Mouse (Mus musculus) heart, postnatal 0 days (tissue): Measurements from ENCODE around the gene Smim13. TPM values are rescaled to one million over a fixed set of nuclear protein-coding genes. Genes with fewer than 3 reads are reported as not detected.
A peak's percentile ranks its signal among the peaks of the same experiment; 100 is the strongest.

ENCODE experiments used
- ATAC-seq: fragments of 200-750 bp; cut with Nextera tagmentation; 2 replicates; pipeline ENCODE4 v1.8.0; 2017; ENCODE audit warnings: low read depth, moderate number of reproducible peaks, moderate library complexity; ENCODE audit not compliant: insufficient read depth
- DNase-seq: peaks from one replicate; pipeline ENCODE4 v3.0.0-alpha.2; 2016; ENCODE audit warnings: low spot score
- H3K27ac ChIP-seq: fragments of 300-500 bp; sonication (generic); 2 replicates; pipeline ENCODE4 v1.5.1; 2014; ENCODE audit warnings: low read depth, mild to moderate bottlenecking
- H3K27me3 ChIP-seq: fragments of 300-500 bp; sonication (generic); 2 replicates; pipeline ENCODE4 v1.6.1; 2014; ENCODE audit warnings: low read length, mixed read lengths; ENCODE audit not compliant: control insufficient read depth, insufficient read depth
- H3K36me3 ChIP-seq: fragments of 300-500 bp; sonication (generic); replicated peaks from 2 replicates; pipeline ENCODE4 v1.6.1; 2014; ENCODE audit warnings: low read length, mixed read lengths; ENCODE audit not compliant: control insufficient read depth, insufficient read depth
- H3K4me1 ChIP-seq: fragments of 300-500 bp; sonication (generic); 2 replicates; pipeline ENCODE4 v1.6.1; 2014; ENCODE audit warnings: antibody characterized with exemption; ENCODE audit not compliant: control insufficient read depth, insufficient read depth
- H3K4me2 ChIP-seq: fragments of 300-500 bp; sonication (generic); 2 replicates; pipeline ENCODE4 v1.6.1; 2014; ENCODE audit warnings: low read depth, mild to moderate bottlenecking, low read length, moderate library complexity
- H3K4me3 ChIP-seq: fragments of 300-500 bp; sonication (generic); 2 replicates; pipeline ENCODE4 v1.5.1; 2014; ENCODE audit warnings: low read depth, low read length
- H3K9ac ChIP-seq: fragments of 300-500 bp; sonication (generic); replicated peaks from 2 replicates; pipeline ENCODE4 v1.6.1; 2014; ENCODE audit warnings: low read depth, low read length, mixed read lengths
- H3K9me3 ChIP-seq: fragments of 300-500 bp; sonication (generic); replicated peaks from 2 replicates; pipeline ENCODE4 v1.6.1; 2016; ENCODE audit warnings: low read length; ENCODE audit not compliant: control insufficient read depth
- CTCF ChIP-seq: IDR thresholded peaks from 2 replicates; pipeline ENCODE4 v1.5.1; 2016; ENCODE audit warnings: antibody characterized with exemption, control low read depth, low read depth
- EP300 ChIP-seq: IDR thresholded peaks from 2 replicates; pipeline ENCODE4 v1.6.1; 2016; ENCODE audit warnings: antibody characterized with exemption, low read depth
- WGBS: fragments of 180-500 bp; shearing (Covaris S2); extraction: QIAGEN DNeasy Blood & Tissue Kit; methylation state at CpG from one replicate; pipeline ENCODE4 v1.1.7; 2014; 5-methylcytosine and 5-hydroxymethylcytosine counted together
- polyA plus RNA-seq: library from polyadenylated mRNA; unstranded; fragments of >200 nt; fragmentation: Nextera tagmentation; extraction: Ambion mirVana; gene quantifications from 2 replicates; pipeline ENCODE4 v1.2.1, GENCODE M21; 2015
- total RNA-seq: library from RNA; depleted of rRNA; stranded (reverse); fragments of >200 nt; gene quantifications from 2 replicates; pipeline ENCODE4 v1.2.3, GENCODE M21; 2014; ENCODE audit warnings: low replicate concordance

Gene Smim13
- total and polyA plus RNA-seq, 2 experiments from 2014 or later: 7.9 to 15.5 TPM

GRCm38 (mm10) chr13:41238035-41238804, 11.4 kb upstream of the Smim13 start:
- Histone ChIP-seq H3K9ac (no peak overlapping the region), H3K4me1 (no peaks in the 10 kb centered on the region), H3K4me3 (no peak overlapping the region), H3K27ac (no peak overlapping the region), H3K27me3 (no peaks in the 10 kb centered on the region), H3K9me3 (no peaks in the 10 kb centered on the region), H3K4me2 (no peak overlapping the region), H3K36me3 (no peaks in the 10 kb centered on the region)
- no peak for DNase-seq
- no peak for ATAC-seq
- no peak for TF ChIP-seq CTCF
- WGBS: 66% methylated on average over 10 of the region's 10 CpGs

- ATAC-seq (no peak), DNase-seq (peak; percentile 33)
- Histone ChIP-seq H3K4me1 (no peaks in the 10 kb centered on the region), H3K27ac (no peak overlapping the region), H3K9me3 (no peaks in the 10 kb centered on the region), H3K9ac (no peak overlapping the region), H3K27me3 (no peaks in the 10 kb centered on the region), H3K4me2 (no peak overlapping the region), H3K36me3 (no peaks in the 10 kb centered on the region), H3K4me3 (no peak overlapping the region)
- WGBS: 5% methylated on average over 5 of the region's 5 CpGs
- TF ChIP-seq CTCF: peak; percentile 72
- no peak for TF ChIP-seq EP300
Measured at GRCm38 (mm10) chr13:41238805-41239130, 10.9 kb upstream of the Smim13 start.

GRCm38 (mm10) chr13:41241557-41241956, 8.1 kb upstream of the Smim13 start:
- Histone ChIP-seq H3K9ac (no peak overlapping the region), H3K27me3 (no peaks in the 10 kb centered on the region), H3K27ac (no peak overlapping the region), H3K4me3 (no peak overlapping the region), H3K9me3 (no peaks in the 10 kb centered on the region), H3K4me2 (no peak overlapping the region), H3K36me3 (no peaks in the 10 kb centered on the region), H3K4me1 (peaks cover 10% of the 10 kb centered on the region)
- 66% methylated on average over 2 of the region's 2 CpGs for WGBS
- ATAC-seq: no peak
- no peak for DNase-seq
- TF ChIP-seq EP300: no peak
- TF ChIP-seq CTCF: no peak

- no peaks in the 10 kb centered on the region for H3K9me3 ChIP-seq
- TF ChIP-seq CTCF (peak; percentile 29), EP300 (no peak)
Measured at GRCm38 (mm10) chr13:41244306-41244830, 5.3 kb upstream of the Smim13 start.

GRCm38 (mm10) chr13:41248751-41249520, 708 bp upstream of the Smim13 start:
- TF ChIP-seq CTCF (no peak), EP300 (no peak)
- WGBS: 36% methylated on average over 12 of the region's 12 CpGs
- no peaks in the 10 kb centered on the region for H3K36me3 ChIP-seq
- peak overlapping the region; percentile 70 for H3K9ac ChIP-seq
- no peaks in the 10 kb centered on the region for H3K9me3 ChIP-seq
- H3K4me2 ChIP-seq: peak overlapping the region; percentile 93
- H3K4me3 ChIP-seq: peak overlapping the region; percentile 83
- no peak for ATAC-seq
- H3K27me3 ChIP-seq: no peaks in the 10 kb centered on the region
- DNase-seq: peak; percentile 36
- H3K4me1 ChIP-seq: peaks cover 16% of the 10 kb centered on the region
- H3K27ac ChIP-seq: peak overlapping the region; percentile 91

More at GRCm38 (mm10) chr13:41244306-41244830, 5.3 kb upstream of the Smim13 start:
- Histone ChIP-seq H3K27me3 (no peaks in the 10 kb centered on the region), H3K4me3 (no peak overlapping the region), H3K4me1 (peaks cover 10% of the 10 kb centered on the region), H3K4me2 (no peak overlapping the region), H3K9ac (no peak overlapping the region), H3K36me3 (no peaks in the 10 kb centered on the region), H3K27ac (no peak overlapping the region)
- WGBS: 23% methylated on average over 6 of the region's 6 CpGs
- DNase-seq (peak; percentile 16), ATAC-seq (0 out of 2 replicates have a peak, but pooled peaks have one; percentile 59)
